In the genomic region with DNA sequence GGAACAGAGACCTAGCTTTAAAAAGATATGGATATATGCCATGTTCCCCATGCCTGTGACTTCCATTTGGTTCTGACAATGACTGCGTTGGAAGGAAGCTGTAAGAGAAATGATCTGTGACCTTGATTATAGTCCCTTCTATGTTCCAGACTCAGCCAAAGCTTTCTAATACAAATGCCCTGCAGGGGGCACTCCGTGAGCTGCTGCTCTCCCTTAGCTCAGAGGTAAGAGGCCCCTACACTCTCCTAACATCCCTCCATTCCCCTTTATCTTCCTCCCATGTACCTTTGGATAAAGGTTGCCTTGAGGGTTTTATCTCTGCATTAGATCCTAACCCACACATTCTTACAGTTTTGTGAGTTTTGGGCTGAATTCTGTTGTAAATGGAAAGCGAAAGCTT, we compare ENCODE assay signal across 18 mouse cellular contexts.
DNase-seq lines count a peak whose midpoint lies in the region; ATAC-seq and TF ChIP-seq lines count a peak whose summit lies in the region.
"Had no signal": no experiment of that assay in that cellular context is flagged by ENCODE, and none has a peak within 500 bp of the region (broad histone marks: within the 10 kb centered on the region; RNA-seq: fewer than 3 reads in every experiment).

No protein-coding gene starts in this region.

- no peaks in the 10 kb centered on the region for H3K4me1 ChIP-seq in kidney, adult 2 months (ENCODE audit: control insufficient read depth, insufficient read depth, low read length)
- no peaks in the 10 kb centered on the region for H3K4me1 ChIP-seq in kidney, embryonic 15.5 days
- H3K4me1 ChIP-seq in lung, embryonic 14.5 days (ENCODE audit: insufficient read depth), result no peaks in the 10 kb centered on the region
- H3K4me1 ChIP-seq in ES-E14 (ENCODE audit: control insufficient read depth in 2 of 2, insufficient read depth in 2 of 2, low read length in 2 of 2, poor library complexity in 1 of 2), result no peaks in the 10 kb centered on the region
- H3K4me1 ChIP-seq: embryonic facial prominence, embryonic 10.5 days; forebrain, embryonic 15.5 days; hindbrain, embryonic 13.5 days; midbrain, embryonic 10.5 days; neural tube, embryonic 13.5 days had no signal

- 40% methylated on average over 3 of the region's 3 CpGs for WGBS in kidney, adult 2 months
- WGBS in kidney, embryonic 15.5 days, result 54% methylated on average over 3 of the region's 3 CpGs
- WGBS in lung, embryonic 14.5 days, result 48% methylated on average over 3 of the region's 3 CpGs

- in situ Hi-C loops in ES-E14 (cut with MboI; ENCODE audit: low sequenced_read_pairs in 2 of 2, unreplicated experiment in 2 of 2), result no loop called here

- intact Hi-C loops in gastrocnemius, adult 2 months (cut with DNase I), result loop anchor here (2.0 kb wide), 1 partner anchor 20 kb away; no protein-coding TSS in a partner anchor

- ATAC-seq in kidney, embryonic 15.5 days (replicated peaks; ENCODE audit: low FRiP score), result no peak
- no peak for ATAC-seq in lung, embryonic 14.5 days (ENCODE audit: insufficient read depth)
- ATAC-seq: forebrain, embryonic 15.5 days had no signal

- peak; percentile 46 for DNase-seq in kidney, adult 2 months
- peak; percentile 13 for DNase-seq in lung, embryonic 14.5 days
- DNase-seq in lung, postnatal 4 days, result no peak
- peak; percentile 4 for DNase-seq in ES-E14 (ENCODE audit: low read depth, low spot score)
- no peak for DNase-seq in gastrocnemius, adult 2 months
- DNase-seq in right cerebral cortex, postnatal 14 days, result no peak
- DNase-seq: adrenal gland, adult 2 months; cerebellum, adult 8-10 months; heart, postnatal 10 days; right cerebral cortex, postnatal 4 days; thymus, adult 2 months had no signal

- TF ChIP-seq POLR2A in kidney, adult 2 months (IDR thresholded peaks at IDR 0.05; ENCODE audit: low read depth, low read length), result no peak

- no peak overlapping the region for H3K4me2 ChIP-seq in kidney, embryonic 15.5 days
- no peak overlapping the region for H3K4me2 ChIP-seq in lung, embryonic 14.5 days
- H3K4me2 ChIP-seq: forebrain, embryonic 15.5 days; hindbrain, embryonic 13.5 days; neural tube, embryonic 13.5 days had no signal

- peak; percentile 38; the same call in 1 of the 2 replicates for TF ChIP-seq CTCF in kidney, adult 2 months (conservative IDR thresholded peaks at IDR 0.05; ENCODE audit: insufficient read depth, insufficient read length, low read depth, low read length)
- peak; percentile 14; the same call in 1 of the 2 replicates for TF ChIP-seq CTCF in lung, embryonic 14.5 days (IDR thresholded peaks at IDR 0.05; ENCODE audit: low read depth)
- no peak; the same call in 1 of the 2 replicates for TF ChIP-seq CTCF in gastrocnemius, adult 2 months (IDR thresholded peaks at IDR 0.05)

- no peak overlapping the region for H3K9ac ChIP-seq in kidney, embryonic 15.5 days
- no peak overlapping the region for H3K9ac ChIP-seq in lung, embryonic 14.5 days
- no peak overlapping the region for H3K9ac ChIP-seq in ES-E14 (ENCODE audit: insufficient read depth, low read depth, low read length, poor library complexity, severe bottlenecking)
- H3K9ac ChIP-seq: forebrain, embryonic 15.5 days; hindbrain, embryonic 13.5 days; neural tube, embryonic 13.5 days had no signal

- H3K27me3 ChIP-seq in kidney, adult 2 months (replicated peaks; ENCODE audit: control insufficient read depth, insufficient read depth, low read length), result no peaks in the 10 kb centered on the region
- no peaks in the 10 kb centered on the region for H3K27me3 ChIP-seq in kidney, embryonic 15.5 days
- H3K27me3 ChIP-seq in lung, embryonic 14.5 days (ENCODE audit: insufficient read depth, low read length), result no peaks in the 10 kb centered on the region
- H3K27me3 ChIP-seq: forebrain, embryonic 15.5 days; hindbrain, embryonic 13.5 days; neural tube, embryonic 13.5 days had no signal

- H3K4me3 ChIP-seq in kidney, adult 2 months (ENCODE audit: insufficient read depth, low read depth, low read length), result no peak overlapping the region
- H3K4me3 ChIP-seq in kidney, embryonic 15.5 days (replicated peaks), result no peak overlapping the region
- H3K4me3 ChIP-seq in lung, embryonic 14.5 days (ENCODE audit: low read depth, low read length), result no peak overlapping the region
- no peak overlapping the region for H3K4me3 ChIP-seq in ES-E14 (ENCODE audit: insufficient read depth in 1 of 2, low read depth in 1 of 2, low read length in 2 of 2, poor library complexity in 1 of 2, severe bottlenecking in 1 of 2)
- H3K4me3 ChIP-seq in gastrocnemius, adult 2 months, result no peak overlapping the region
- H3K4me3 ChIP-seq: embryonic facial prominence, embryonic 10.5 days; erythroblast, embryonic 14.5 days; forebrain, embryonic 15.5 days; hindbrain, embryonic 13.5 days; midbrain, embryonic 10.5 days; neural tube, embryonic 13.5 days had no signal

- H3K36me3 ChIP-seq in kidney, adult 2 months (ENCODE audit: control insufficient read depth, insufficient read depth, low read length), result no peaks in the 10 kb centered on the region
- H3K36me3 ChIP-seq in kidney, embryonic 15.5 days, result no peaks in the 10 kb centered on the region
- H3K36me3 ChIP-seq in lung, embryonic 14.5 days (ENCODE audit: insufficient read depth), result no peaks in the 10 kb centered on the region
- H3K36me3 ChIP-seq in ES-E14 (ENCODE audit: control insufficient read depth, insufficient read depth, low read length, poor library complexity, severe bottlenecking), result no peaks in the 10 kb centered on the region
- H3K36me3 ChIP-seq: embryonic facial prominence, embryonic 10.5 days; forebrain, embryonic 15.5 days; hindbrain, embryonic 13.5 days; midbrain, embryonic 10.5 days; neural tube, embryonic 13.5 days had no signal

- H3K27ac ChIP-seq in kidney, adult 2 months (ENCODE audit: insufficient read depth, low read depth, low read length), result no peak overlapping the region
- H3K27ac ChIP-seq in kidney, embryonic 15.5 days, result no peak overlapping the region
- no peak overlapping the region for H3K27ac ChIP-seq in lung, embryonic 14.5 days (ENCODE audit: low read depth)
- no peak overlapping the region for H3K27ac ChIP-seq in ES-E14 (ENCODE audit: insufficient read depth, low read depth, low read length, poor library complexity, severe bottlenecking)
- H3K27ac ChIP-seq in gastrocnemius, adult 2 months, result no peak overlapping the region
- H3K27ac ChIP-seq: embryonic facial prominence, embryonic 10.5 days; forebrain, embryonic 15.5 days; hindbrain, embryonic 13.5 days; midbrain, embryonic 10.5 days; neural tube, embryonic 13.5 days had no signal

- no peaks in the 10 kb centered on the region for H3K9me3 ChIP-seq in kidney, embryonic 15.5 days (replicated peaks)
- H3K9me3 ChIP-seq in lung, embryonic 14.5 days (ENCODE audit: low read depth, low read length), result no peaks in the 10 kb centered on the region
- H3K9me3 ChIP-seq in ES-E14 (ENCODE audit: control insufficient read depth, insufficient read depth, low read depth, low read length), result no peaks in the 10 kb centered on the region
- H3K9me3 ChIP-seq: embryonic facial prominence, embryonic 10.5 days; forebrain, embryonic 15.5 days; hindbrain, embryonic 13.5 days; midbrain, embryonic 10.5 days; neural tube, embryonic 13.5 days had no signal

TF ChIP-seq in ES-E14, 5 proteins besides CTCF, POLR2A, EP300 and RAD21:
- TF ChIP-seq HCFC1 (IDR thresholded peaks at IDR 0.05; ENCODE audit: borderline replicate concordance, insufficient read depth, low read length) (no peak), ZNF384 (IDR thresholded peaks at IDR 0.05; ENCODE audit: low read depth, low read length) (no peak)

Comparison
In these comparisons a context has a peak if more than half of its experiments do, and no peak if none do; other contexts are left out.
1. DNase-seq: peak in kidney, adult 2 months (single experiment), lung, embryonic 14.5 days (single experiment) and ES-E14 (single experiment); none in lung, postnatal 4 days (0 of 2), gastrocnemius, adult 2 months (single experiment) and right cerebral cortex, postnatal 14 days (single experiment).